Mouse (Mus musculus): Measurements from ENCODE around the gene Trappc10.

The Trappc10 gene

DNA sequence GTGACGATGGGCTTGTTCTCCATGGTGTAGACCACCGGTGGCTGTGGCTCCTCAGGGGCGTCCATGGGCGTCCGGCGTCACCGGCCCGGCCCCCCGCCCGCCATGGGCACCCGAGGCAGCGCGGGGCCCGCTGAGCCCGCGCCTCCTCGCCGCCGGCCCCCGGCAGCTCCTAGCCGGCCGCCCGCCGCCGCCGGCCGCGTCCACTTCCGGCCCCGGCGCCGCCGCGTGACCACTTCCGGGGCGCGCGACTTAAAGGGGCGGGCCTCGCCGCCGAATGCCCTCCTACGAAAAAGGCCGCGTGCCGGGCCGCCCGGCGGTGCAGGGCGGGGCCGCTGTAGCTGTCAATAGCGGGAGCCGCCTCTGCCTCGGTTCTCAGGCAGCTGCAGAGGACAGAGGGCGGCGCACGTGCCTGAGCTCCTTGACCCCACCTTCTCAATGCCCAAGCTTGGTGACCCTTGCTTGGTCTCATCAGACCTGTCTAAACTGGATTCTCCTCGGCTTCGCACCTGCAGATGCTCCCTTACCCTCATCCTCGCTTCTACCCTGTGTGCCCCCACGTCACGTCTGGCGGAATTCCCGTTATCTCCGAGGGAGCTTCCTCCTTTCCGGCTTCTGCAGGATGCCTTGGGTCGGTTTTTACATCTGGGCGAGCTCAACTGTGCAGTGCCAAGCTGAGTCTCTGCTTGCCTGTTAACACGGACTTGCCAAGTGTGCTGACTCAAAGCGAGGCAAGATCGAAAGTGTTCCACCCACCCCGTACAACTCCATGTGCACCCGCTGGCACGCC is at the start of gene Trappc10:
Trappc10 (minus strand) TSS at position 204 of the 787 bp plus-strand sequence.
- in situ Hi-C loops (cut with MboI, MseI) = loop anchor here (5.0 kb wide), 1 partner anchor 58 kb away; no protein-coding TSS in a partner anchor

DNA sequence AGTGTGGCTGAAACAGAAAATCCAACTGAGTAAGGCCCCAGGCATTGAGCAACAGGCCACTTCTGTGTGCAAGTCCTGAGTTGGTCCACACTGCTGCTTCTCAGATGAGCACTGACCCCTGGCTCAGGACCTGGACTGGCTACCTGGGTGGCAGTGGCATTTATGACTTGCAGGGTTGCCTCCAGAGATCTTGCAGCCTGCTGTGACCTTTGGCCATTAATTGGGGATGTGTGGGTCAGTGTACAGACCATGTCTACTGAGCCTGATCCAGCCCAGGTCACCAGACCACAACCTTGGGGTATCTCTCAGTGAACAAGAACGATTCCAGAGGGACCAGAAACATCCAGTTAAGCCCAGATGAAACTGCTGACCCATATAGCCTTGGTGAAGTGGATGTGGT is 49.1 kb upstream of the Trappc10 start:
- in situ Hi-C loops (cut with MboI, MseI) = no loop called here

DNA sequence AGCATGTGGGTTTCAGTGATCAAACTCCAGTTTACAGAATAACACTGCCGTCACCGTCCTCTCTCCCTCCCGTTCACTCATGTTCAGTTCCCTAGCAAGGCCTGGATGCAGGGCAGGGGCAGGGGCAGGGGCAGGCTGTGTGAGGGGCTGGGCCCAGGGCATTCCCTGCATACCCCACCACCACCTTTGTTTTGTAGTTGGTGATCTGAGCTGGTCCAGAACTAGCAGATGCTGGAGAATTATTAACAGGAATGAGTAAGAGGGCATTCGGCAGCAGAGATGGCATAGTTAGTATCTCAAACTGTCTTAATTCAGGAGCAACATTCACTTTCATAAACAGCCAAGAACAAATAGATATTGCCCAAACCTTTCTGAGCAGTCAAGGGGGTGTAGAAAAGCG is 47.9 kb upstream of the Trappc10 start:
- in situ Hi-C loops (cut with MboI, MseI) = no loop called here

DNA sequence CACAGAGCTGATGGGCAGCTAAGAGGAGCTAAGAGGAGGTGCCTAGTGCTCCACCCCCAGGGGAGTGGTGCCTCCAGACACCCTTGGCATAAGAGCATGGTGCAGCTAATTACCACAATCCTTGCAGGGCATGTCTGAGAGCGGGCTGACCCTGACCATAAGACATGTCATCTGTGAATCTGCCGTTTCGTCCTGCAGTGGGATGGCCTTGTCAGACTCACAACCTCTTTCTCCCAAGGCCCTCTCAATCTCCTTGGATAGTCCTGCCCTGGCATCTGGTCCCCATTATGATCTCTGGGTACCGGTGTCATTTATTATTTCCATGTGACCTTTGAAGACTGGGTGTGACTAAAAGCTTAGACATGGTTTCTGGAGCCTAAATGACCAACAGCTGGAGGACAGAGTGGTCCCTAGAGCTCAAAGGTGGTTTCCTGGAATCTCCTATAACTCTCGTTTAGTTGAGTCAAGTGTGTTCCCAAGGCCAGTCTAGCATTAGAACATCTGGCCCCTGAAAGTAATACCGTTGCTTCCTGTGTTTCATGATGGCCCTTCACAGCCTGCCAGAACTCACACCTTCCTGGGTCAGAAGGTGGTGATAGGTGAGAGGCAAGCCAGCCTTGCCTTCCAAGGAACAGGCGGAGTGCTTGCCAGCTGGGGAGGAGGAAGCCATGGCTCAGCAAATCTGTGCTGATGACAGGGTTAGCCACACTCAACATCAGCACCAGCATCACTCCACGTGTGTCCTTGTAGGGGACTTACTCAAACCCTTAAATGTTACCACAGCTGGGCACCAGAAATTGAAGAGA is 46.5 kb upstream of the Trappc10 start:
- in situ Hi-C loops (cut with MboI, MseI) = no loop called here

DNA sequence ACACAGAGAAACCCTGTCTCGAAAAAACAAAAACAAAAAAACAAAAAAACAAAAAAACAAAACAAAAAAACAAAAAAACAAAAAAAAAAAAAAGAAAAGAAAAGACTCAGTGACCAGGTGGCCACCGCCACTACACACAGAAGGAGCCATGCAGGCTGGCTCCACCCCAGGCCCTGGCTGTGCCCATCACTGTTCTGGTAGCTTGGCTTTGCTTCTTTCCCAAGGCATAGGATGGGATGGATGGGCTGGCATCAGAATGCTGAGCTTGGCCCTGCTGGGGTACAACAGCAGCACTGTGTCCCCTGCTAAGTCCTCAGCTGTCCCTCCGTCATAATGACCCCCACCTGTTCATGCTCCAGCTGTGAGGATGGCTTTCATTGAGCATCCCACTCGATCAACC is 44.5 kb upstream of the Trappc10 start:
- in situ Hi-C loops (cut with MboI, MseI) = loop anchor here (5.0 kb wide), 1 partner anchor 93 kb away; no protein-coding TSS in a partner anchor

GRCm38 (mm10) chr10:78288135-78288534 is 43.7 kb upstream of the Trappc10 start:
- in situ Hi-C loops (cut with MboI, MseI) = loop anchor here (5.0 kb wide), 1 partner anchor 94 kb away; no protein-coding TSS in a partner anchor

DNA sequence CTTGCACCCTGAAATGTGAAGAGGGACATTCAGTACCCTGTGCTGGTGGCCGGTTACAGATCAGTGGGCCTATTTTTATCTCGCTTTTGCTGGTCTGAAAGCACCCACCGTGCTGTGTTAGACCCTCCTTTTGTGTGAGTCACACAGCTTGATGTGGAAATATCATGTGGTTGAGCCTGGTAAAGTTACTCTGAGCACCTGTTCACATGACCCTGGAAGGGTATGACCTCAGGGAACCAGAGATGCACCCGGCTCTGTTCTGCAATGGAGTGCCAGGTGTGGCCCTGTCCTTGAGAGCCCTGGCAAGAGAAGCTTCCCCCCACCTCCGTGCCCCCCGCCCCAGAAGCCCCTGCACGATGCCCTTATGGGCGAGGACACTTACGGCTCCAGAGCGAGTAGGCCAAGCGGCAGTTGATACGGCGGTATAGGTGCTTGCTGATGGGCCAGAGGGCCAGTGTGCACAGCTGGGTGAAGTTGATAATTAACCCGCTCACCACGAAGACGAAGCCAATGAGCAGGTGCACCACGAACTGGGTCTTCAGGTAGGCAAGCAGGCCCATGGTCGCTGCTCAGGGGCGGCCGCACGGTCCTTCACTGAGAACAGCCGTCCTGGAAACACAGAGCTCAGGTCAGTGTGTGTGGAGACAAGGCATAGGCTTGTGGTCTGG is 43.2 kb upstream of the Trappc10 start:
- in situ Hi-C loops (cut with MboI, MseI) = loop anchor here (5.0 kb wide), 1 partner anchor 95 kb away; no protein-coding TSS in a partner anchor

DNA sequence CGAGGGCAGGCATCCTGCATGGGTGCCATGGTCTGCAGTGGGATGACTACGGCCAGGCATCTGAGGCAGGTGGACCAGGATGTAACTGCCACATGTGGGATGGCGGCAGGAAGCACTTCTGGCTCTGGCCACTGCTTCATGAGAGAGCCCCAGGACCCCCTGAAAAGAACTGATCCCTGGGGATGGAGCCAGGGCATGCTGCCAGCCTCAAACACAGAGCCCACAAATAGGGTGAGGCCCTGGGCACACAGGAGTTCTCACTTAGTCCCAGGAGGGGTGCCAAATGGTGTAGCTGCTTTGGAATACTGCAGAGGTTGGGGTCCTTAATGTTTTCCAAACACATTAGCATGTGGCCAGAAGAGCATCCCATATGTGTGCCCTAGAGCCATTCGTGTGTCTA is 41.5 kb upstream of the Trappc10 start:
- in situ Hi-C loops (cut with MboI, MseI) = loop anchor here (5.0 kb wide), 1 partner anchor 96 kb away; no protein-coding TSS in a partner anchor

- in situ Hi-C loops (cut with MboI, MseI) = loop anchor here (5.0 kb wide), 1 partner anchor 97 kb away; no protein-coding TSS in a partner anchor
Measured at GRCm38 (mm10) chr10:78285409-78285808, 41.0 kb upstream of the Trappc10 start.

DNA sequence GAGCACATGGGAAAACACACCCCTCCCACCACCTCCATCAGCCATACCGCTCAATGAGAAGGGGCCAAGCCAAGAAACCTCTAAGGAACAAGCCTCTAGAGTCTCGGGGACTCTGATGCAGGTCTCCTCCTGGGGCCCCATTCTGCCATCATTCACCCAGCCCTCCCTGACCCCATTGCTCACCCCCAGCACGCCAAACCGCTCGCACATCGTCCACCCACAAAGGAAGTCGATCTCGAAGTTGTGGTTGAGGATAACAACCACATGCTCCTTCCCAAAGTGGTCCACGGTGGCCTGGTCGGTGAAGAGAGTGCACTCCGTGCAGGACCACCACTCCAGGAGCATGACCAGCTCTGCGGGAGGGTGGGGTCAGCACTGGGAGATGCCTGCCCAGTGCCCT is 40.4 kb upstream of the Trappc10 start:
- in situ Hi-C loops (cut with MboI, MseI) = loop anchor here (5.0 kb wide), 1 partner anchor 97 kb away; no protein-coding TSS in a partner anchor

GRCm38 (mm10) chr10:78282411-78282810 is 38.0 kb upstream of the Trappc10 start:
- in situ Hi-C loops (cut with MboI, MseI) = no loop called here

GRCm38 (mm10) chr10:78280486-78280885 is 36.0 kb upstream of the Trappc10 start:
- in situ Hi-C loops (cut with MboI, MseI) = no loop called here

GRCm38 (mm10) chr10:78279210-78279609 is 34.8 kb upstream of the Trappc10 start:
- in situ Hi-C loops (cut with MboI, MseI) = no loop called here

- in situ Hi-C loops (cut with MboI, MseI) = no loop called here
Measured at GRCm38 (mm10) chr10:78277835-78278234, 33.4 kb upstream of the Trappc10 start.

- in situ Hi-C loops (cut with MboI, MseI) = no loop called here
Measured at GRCm38 (mm10) chr10:78276242-78276641, 31.8 kb upstream of the Trappc10 start.

DNA sequence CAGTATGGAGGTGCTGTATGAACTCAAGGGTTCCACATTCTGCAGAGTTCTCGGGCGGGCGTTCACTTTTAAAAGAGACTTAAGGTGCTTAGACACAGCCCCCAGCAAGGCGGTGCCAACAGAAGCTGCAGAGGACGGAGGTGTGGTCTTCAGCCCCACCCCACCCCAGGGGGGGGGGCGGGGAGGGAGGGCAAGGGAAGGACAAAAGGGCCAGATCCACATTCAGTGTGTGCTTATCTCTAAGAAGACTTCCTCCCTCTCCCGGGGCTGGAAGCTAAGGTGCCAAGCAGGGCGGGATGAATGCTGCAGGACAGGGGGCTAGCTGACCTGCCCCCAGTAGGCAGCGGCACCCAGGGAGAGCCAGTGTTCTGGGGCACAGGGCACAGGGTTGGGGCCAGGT is 28.5 kb upstream of the Trappc10 start:
- in situ Hi-C loops (cut with MboI, MseI) = no loop called here

DNA sequence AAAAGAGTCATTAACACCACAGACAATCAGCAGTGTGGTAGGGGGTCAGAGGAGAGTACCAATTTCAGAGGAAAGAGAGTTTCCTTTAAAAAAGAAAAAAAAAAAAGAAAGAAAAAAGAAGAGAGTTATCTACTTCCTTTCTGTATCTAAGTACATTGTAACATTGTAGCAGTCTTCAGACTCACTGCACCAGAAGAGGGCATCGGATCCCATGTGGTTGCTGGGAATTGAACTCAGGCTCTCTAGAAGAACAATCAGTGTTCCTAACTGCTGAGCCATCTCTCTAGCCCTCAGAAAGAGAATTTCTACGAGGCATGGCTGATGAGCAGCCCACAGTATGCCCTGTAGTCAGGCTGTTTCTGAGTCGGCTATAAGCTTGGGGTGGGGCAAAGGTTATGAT is 21.4 kb upstream of the Trappc10 start:
- in situ Hi-C loops (cut with MboI, MseI) = no loop called here

DNA sequence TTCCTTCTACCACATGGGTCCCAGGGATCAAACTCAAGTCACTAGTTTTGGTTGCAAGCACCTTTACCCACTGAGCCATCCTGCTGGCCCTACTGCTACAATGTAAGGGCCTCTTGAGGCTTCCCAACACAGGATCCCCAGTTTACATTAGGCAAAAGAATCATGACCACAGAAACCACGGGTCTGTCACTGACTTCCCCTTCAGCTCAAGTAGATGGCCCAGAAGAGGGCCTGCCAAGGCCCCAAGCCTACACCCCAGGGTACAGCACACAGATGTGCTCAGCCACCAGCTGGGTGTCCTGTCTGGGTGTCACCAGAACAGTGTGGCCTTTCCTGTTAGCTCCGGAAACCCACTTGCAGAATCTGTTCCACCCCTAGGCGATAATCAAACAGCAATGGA is 20.3 kb upstream of the Trappc10 start:
- in situ Hi-C loops (cut with MboI, MseI) = no loop called here

- in situ Hi-C loops (cut with MboI, MseI) = no loop called here
Measured at GRCm38 (mm10) chr10:78260916-78261650, 16.6 kb upstream of the Trappc10 start.

GRCm38 (mm10) chr10:78260322-78260721 is 15.9 kb upstream of the Trappc10 start:
- in situ Hi-C loops (cut with MboI, MseI) = no loop called here

GRCm38 (mm10) chr10:78259702-78260101 is 15.3 kb upstream of the Trappc10 start:
- in situ Hi-C loops (cut with MboI, MseI) = no loop called here

Data from regulatory T cell (primary cell).